Mouse (Mus musculus) kidney, adult 18-20 months (tissue): ENCODE results near the gene Hexim2.

ENCODE experiments used
- DNase-seq: peaks from one replicate; pipeline ENCODE4 v3.0.0; 2021

The Hexim2 gene

GRCm38 (mm10) chr11:103174411-103174832 is 42.2 kb downstream of the Hexim2 start:
- DNase-seq, result peak; percentile 48

- no peak for DNase-seq
These were observed 42.7 kb downstream of the Hexim2 start for GRCm38 (mm10) chr11:103174891-103175391.

GRCm38 (mm10) chr11:103175688-103176442 is 43.6 kb downstream of the Hexim2 start:
- no peak for DNase-seq

- DNase-seq, result no peak
These were observed 44.3 kb downstream of the Hexim2 start for GRCm38 (mm10) chr11:103176510-103176909.

- DNase-seq, result no peak
These were observed 45.0 kb downstream of the Hexim2 start for GRCm38 (mm10) chr11:103177216-103177615.

GRCm38 (mm10) chr11:103177815-103178485 is 45.7 kb downstream of the Hexim2 start:
- DNase-seq, result no peak

GRCm38 (mm10) chr11:103178748-103179147 is 46.5 kb downstream of the Hexim2 start:
- DNase-seq, result no peak

- DNase-seq, result peak; percentile 56
These were observed 48.2 kb downstream of the Hexim2 start for GRCm38 (mm10) chr11:103180426-103180825.

- DNase-seq, result no peak
These were observed 49.1 kb downstream of the Hexim2 start for GRCm38 (mm10) chr11:103181349-103181748.

- DNase-seq, result peak; percentile 84
These were observed 49.7 kb downstream of the Hexim2 start for GRCm38 (mm10) chr11:103181911-103182310.

- DNase-seq, result peak; percentile 70
These were observed 52.7 kb downstream of the Hexim2 start for GRCm38 (mm10) chr11:103184891-103185290.
